Mouse (Mus musculus): ENCODE measurements around the gene Bet1l.

- TF ChIP-seq POLR2A (IDR thresholded peaks at IDR 0.05; ENCODE audit: borderline replicate concordance, insufficient read depth, low read length) (peak; percentile 22; the same call in 1 of the 2 replicates), CTCF (IDR thresholded peaks at IDR 0.05; ENCODE audit: borderline replicate concordance, insufficient read depth, low read depth, low read length) (no peak)
Observed at GRCm38 (mm10) chr7:140821653-140822329, 35.6 kb downstream of the Bet1l start, which contains the start of gene Zfp941.

Data from cerebellum, adult 2 months (tissue).